Comparison of ENCODE assay signal across 9 mouse cellular contexts in genomic region chr1:74283686-74284463, GRCm38 (mm10). TPM values are rescaled to one million over a fixed set of nuclear protein-coding genes. Genes with fewer than 3 reads are reported as not detected.
DNase-seq lines count a peak whose midpoint lies in the region; ATAC-seq lines count a peak whose summit lies in the region.
"Had no signal": no experiment of that assay in that cellular context is flagged by ENCODE, and none has a peak within 500 bp of the region (broad histone marks: within the 10 kb centered on the region; RNA-seq: fewer than 3 reads in every experiment).

No protein-coding gene starts in this region.

- peaks cover 23% of the 10 kb centered on the region for H3K4me1 ChIP-seq in forebrain, embryonic 16.5 days (replicated peaks; ENCODE audit: control insufficient read depth, insufficient read depth, low read length)
- H3K4me1 ChIP-seq in intestine, embryonic 16.5 days (ENCODE audit: control insufficient read depth, insufficient read depth, low read length): peaks cover 33% of the 10 kb centered on the region
- peaks cover 33% of the 10 kb centered on the region for H3K4me1 ChIP-seq in limb, embryonic 15.5 days
- peaks cover 23% of the 10 kb centered on the region for H3K4me1 ChIP-seq in midbrain, embryonic 15.5 days

- whole genome bisulfite sequencing in forebrain, embryonic 16.5 days: 12% methylated on average over 14 of the region's 15 CpGs
- 9% methylated on average over 15 of the region's 15 CpGs for WGBS in intestine, embryonic 16.5 days
- WGBS in limb, embryonic 15.5 days: 15% methylated on average over 15 of the region's 15 CpGs
- 17% methylated on average over 15 of the region's 15 CpGs for WGBS in midbrain, embryonic 15.5 days

- H3K4me3 ChIP-seq in forebrain, embryonic 16.5 days (replicated peaks; ENCODE audit: low read length): peak overlapping the region; percentile 87
- peak overlapping the region; percentile 78 for H3K4me3 ChIP-seq in intestine, embryonic 16.5 days (ENCODE audit: low read length)
- H3K4me3 ChIP-seq in limb, embryonic 15.5 days: peak overlapping the region; percentile 90
- peak overlapping the region; percentile 95 for H3K4me3 ChIP-seq in midbrain, embryonic 15.5 days

- no peaks in the 10 kb centered on the region for H3K9me3 ChIP-seq in forebrain, embryonic 16.5 days (ENCODE audit: control insufficient read depth, low read length)
- H3K9me3 ChIP-seq in intestine, embryonic 16.5 days (ENCODE audit: control insufficient read depth, low read length): no peaks in the 10 kb centered on the region
- H3K9me3 ChIP-seq in limb, embryonic 15.5 days: no peaks in the 10 kb centered on the region
- H3K9me3 ChIP-seq in midbrain, embryonic 15.5 days: no peaks in the 10 kb centered on the region

- H3K9ac ChIP-seq in forebrain, embryonic 16.5 days (replicated peaks; ENCODE audit: low read depth, low read length): peak overlapping the region; percentile 88
- peak overlapping the region; percentile 85 for H3K9ac ChIP-seq in intestine, embryonic 16.5 days (ENCODE audit: low read depth, low read length)
- peak overlapping the region; percentile 79 for H3K9ac ChIP-seq in limb, embryonic 15.5 days
- peak overlapping the region; percentile 78 for H3K9ac ChIP-seq in midbrain, embryonic 15.5 days

- H3K36me3 ChIP-seq in forebrain, embryonic 16.5 days (ENCODE audit: control insufficient read depth, insufficient read depth): peaks cover 5% of the 10 kb centered on the region; the same call in 1 of the 2 replicates
- H3K36me3 ChIP-seq in intestine, embryonic 16.5 days (ENCODE audit: control insufficient read depth, insufficient read depth, low read length): peaks cover 20% of the 10 kb centered on the region
- peaks cover 53% of the 10 kb centered on the region for H3K36me3 ChIP-seq in limb, embryonic 15.5 days
- H3K36me3 ChIP-seq in midbrain, embryonic 15.5 days (replicated peaks): peaks cover 31% of the 10 kb centered on the region

- H3K4me2 ChIP-seq in forebrain, embryonic 16.5 days (ENCODE audit: low read length): peak overlapping the region; percentile 84
- peak overlapping the region; percentile 75 for H3K4me2 ChIP-seq in intestine, embryonic 16.5 days (ENCODE audit: low read depth, low read length)
- peak overlapping the region; percentile 79 for H3K4me2 ChIP-seq in limb, embryonic 15.5 days
- peak overlapping the region; percentile 76 for H3K4me2 ChIP-seq in midbrain, embryonic 15.5 days

- ATAC-seq in forebrain, embryonic 16.5 days: peak; percentile 29
- ATAC-seq in intestine, embryonic 16.5 days: peak; percentile 59
- ATAC-seq in limb, embryonic 15.5 days (ENCODE audit: insufficient number of reproducible peaks, low FRiP score, low TSS enrichment, low read depth): peak; percentile 28
- peak; percentile 64 for ATAC-seq in midbrain, embryonic 15.5 days (replicated peaks)

- DNase-seq in left cerebral cortex, adult 18-20 months (ENCODE audit: low spot score in 2 of 2): peak; percentile 26 to 43
- no peak for DNase-seq in left cerebral cortex, adult 11 months (ENCODE audit: low spot score)
- peak; percentile 41 for DNase-seq in c-Kit-positive CD71-negative TER-119-negative erythroid progenitor cells, embryonic 14.5 days (ENCODE audit: low read depth)
- DNase-seq in testis, postnatal 10 days (ENCODE audit: low spot score): peak; percentile 79

- peak overlapping the region; percentile 74 for H3K27ac ChIP-seq in forebrain, embryonic 16.5 days (ENCODE audit: low read length)
- peak overlapping the region; percentile 74 for H3K27ac ChIP-seq in intestine, embryonic 16.5 days (ENCODE audit: low read length)
- H3K27ac ChIP-seq in limb, embryonic 15.5 days: peak overlapping the region; percentile 85
- peak overlapping the region; percentile 85 for H3K27ac ChIP-seq in midbrain, embryonic 15.5 days

- no peaks in the 10 kb centered on the region for H3K27me3 ChIP-seq in forebrain, embryonic 16.5 days (replicated peaks; ENCODE audit: control insufficient read depth, insufficient read depth, low read length)
- no peaks in the 10 kb centered on the region for H3K27me3 ChIP-seq in intestine, embryonic 16.5 days (replicated peaks; ENCODE audit: control insufficient read depth, insufficient read depth, low read length)
- no peaks in the 10 kb centered on the region for H3K27me3 ChIP-seq in limb, embryonic 15.5 days
- H3K27me3 ChIP-seq in midbrain, embryonic 15.5 days (replicated peaks): no peaks in the 10 kb centered on the region

RNA-seq across cellular contexts. Expression of gene Aamp, which starts 0.7 kb away (rescaled TPM):
- 100 to 1,000 TPM; 141 to 150 TPM for total RNA-seq in left cerebral cortex, adult 18-20 months (2021)
- polyA plus RNA-seq in forebrain, embryonic 16.5 days (2015; fragmentation: Nextera tagmentation; extraction: Ambion mirVana): 216 and 225 TPM in 2 replicates
- polyA plus RNA-seq in intestine, embryonic 16.5 days (2015; fragmentation: Nextera tagmentation; extraction: Ambion mirVana): 246 and 256 TPM in 2 replicates
- 232 and 249 TPM in 2 replicates for polyA plus RNA-seq in limb, embryonic 15.5 days (2015; fragmentation: Nextera tagmentation; extraction: Ambion mirVana)
- 217 and 229 TPM in 2 replicates for polyA plus RNA-seq in midbrain, embryonic 15.5 days (2015; fragmentation: Nextera tagmentation; extraction: Ambion mirVana)

RNA-seq across cellular contexts. Expression of gene Pnkd, which starts 0.9 kb away (rescaled TPM):
- 100 to 1,000 TPM; 179 TPM for total RNA-seq in left cerebral cortex, adult 18-20 months (2021)
- 98.4 and 105 TPM in 2 replicates for polyA plus RNA-seq in forebrain, embryonic 16.5 days (2015; fragmentation: Nextera tagmentation; extraction: Ambion mirVana)
- polyA plus RNA-seq in intestine, embryonic 16.5 days (2015; fragmentation: Nextera tagmentation; extraction: Ambion mirVana): 139 and 148 TPM in 2 replicates
- polyA plus RNA-seq in limb, embryonic 15.5 days (2015; fragmentation: Nextera tagmentation; extraction: Ambion mirVana): 104 and 114 TPM in 2 replicates
- 114 and 117 TPM in 2 replicates for polyA plus RNA-seq in midbrain, embryonic 15.5 days (2015; fragmentation: Nextera tagmentation; extraction: Ambion mirVana)

RNA-seq across cellular contexts. Expression of gene Gpbar1, which starts 5.5 kb away (rescaled TPM):
- total RNA-seq in left cerebral cortex, adult 18-20 months (2021): not detected
- polyA plus RNA-seq in forebrain, embryonic 16.5 days (2015; fragmentation: Nextera tagmentation; extraction: Ambion mirVana): 0.20 TPM in 1 of 2 replicates, not detected in the other
- 2.6 and 2.7 TPM in 2 replicates for polyA plus RNA-seq in intestine, embryonic 16.5 days (2015; fragmentation: Nextera tagmentation; extraction: Ambion mirVana)
- 0.18 TPM in 1 of 2 replicates, not detected in the other for polyA plus RNA-seq in limb, embryonic 15.5 days (2015; fragmentation: Nextera tagmentation; extraction: Ambion mirVana)
- polyA plus RNA-seq in midbrain, embryonic 15.5 days (2015; fragmentation: Nextera tagmentation; extraction: Ambion mirVana): 0.15 and 0.17 TPM in 2 replicates
- total RNA-seq: adrenal gland, adult 18-20 months had no signal

RNA-seq across cellular contexts. Expression of gene Tmbim1, which starts 21.5 kb away (rescaled TPM):
- 10 to 100 TPM; 19.1 to 24.1 TPM for total RNA-seq in left cerebral cortex, adult 18-20 months (2021)
- polyA plus RNA-seq in forebrain, embryonic 16.5 days (2015; fragmentation: Nextera tagmentation; extraction: Ambion mirVana): 6.9 and 7.7 TPM in 2 replicates
- polyA plus RNA-seq in intestine, embryonic 16.5 days (2015; fragmentation: Nextera tagmentation; extraction: Ambion mirVana): 77.3 and 79.8 TPM in 2 replicates
- polyA plus RNA-seq in limb, embryonic 15.5 days (2015; fragmentation: Nextera tagmentation; extraction: Ambion mirVana): 58.8 and 69.6 TPM in 2 replicates
- polyA plus RNA-seq in midbrain, embryonic 15.5 days (2015; fragmentation: Nextera tagmentation; extraction: Ambion mirVana): 7.5 and 9.4 TPM in 2 replicates

RNA-seq across cellular contexts. Expression of gene Arpc2, which starts 48.0 kb away (rescaled TPM):
- 100 to 1,000 TPM; 244 to 263 TPM for total RNA-seq in left cerebral cortex, adult 18-20 months (2021)
- 413 and 455 TPM in 2 replicates for polyA plus RNA-seq in forebrain, embryonic 16.5 days (2015; fragmentation: Nextera tagmentation; extraction: Ambion mirVana)
- polyA plus RNA-seq in intestine, embryonic 16.5 days (2015; fragmentation: Nextera tagmentation; extraction: Ambion mirVana): 556 and 575 TPM in 2 replicates
- polyA plus RNA-seq in limb, embryonic 15.5 days (2015; fragmentation: Nextera tagmentation; extraction: Ambion mirVana): 441 and 463 TPM in 2 replicates
- polyA plus RNA-seq in midbrain, embryonic 15.5 days (2015; fragmentation: Nextera tagmentation; extraction: Ambion mirVana): 396 and 398 TPM in 2 replicates
